Mouse (Mus musculus): ENCODE measurements at regions not wholly inside any gene's neighbourhood (a gene's known extent, or its start where the extent isn't known, plus 50 kb on each side); places are given as distances from the start of the nearest gene placed in this dataset.

- Histone ChIP-seq H3K9ac (replicated peaks) (no peak overlapping the region), H3K27me3 (ENCODE audit: control insufficient read depth, insufficient read depth, low read length) (no peaks in the 10 kb centered on the region), H3K4me1 (replicated peaks; ENCODE audit: control insufficient read depth in 2 of 2, insufficient read depth in 2 of 2, low read length in 1 of 2) (no peaks in the 10 kb centered on the region), H3K27ac (no peak overlapping the region), H3K4me2 (ENCODE audit: low read depth) (no peak overlapping the region), H3K9me3 (ENCODE audit: control insufficient read depth, low read length) (no peaks in the 10 kb centered on the region), H3K36me3 (replicated peaks; ENCODE audit: control insufficient read depth, insufficient read depth, low read depth) (no peaks in the 10 kb centered on the region), H3K4me3 (ENCODE audit: insufficient read depth in 1 of 2, low read depth in 2 of 2, low read length in 2 of 2) (no peak overlapping the region)
- DNase-seq (ENCODE audit: low read depth in 3 of 3, low spot score in 3 of 3) = no peak
- TF ChIP-seq EP300 (IDR thresholded peaks at IDR 0.05; ENCODE audit: low read depth) (no peak), CTCF (IDR thresholded peaks at IDR 0.05; ENCODE audit: low read depth) (no peak)
- 62% methylated on average over 7 of the region's 7 CpGs for WGBS (ENCODE audit: insufficient replicate concordance)
- no peak for ATAC-seq (ENCODE audit: insufficient read depth)
Measured at GRCm38 (mm10) chr19:32969213-32969776, 212.0 kb downstream of the Pten start.

- DNase-seq (ENCODE audit: low read depth in 3 of 3, low spot score in 3 of 3) = no peak
- no peak for TF ChIP-seq EP300 (IDR thresholded peaks at IDR 0.05; ENCODE audit: low read depth)
- TF ChIP-seq CTCF (IDR thresholded peaks at IDR 0.05; ENCODE audit: low read depth) = no peak
- Histone ChIP-seq H3K9ac (replicated peaks) (no peak overlapping the region), H3K36me3 (replicated peaks; ENCODE audit: control insufficient read depth, insufficient read depth, low read depth) (no peaks in the 10 kb centered on the region), H3K9me3 (ENCODE audit: control insufficient read depth, low read length) (no peaks in the 10 kb centered on the region), H3K27ac (no peak overlapping the region), H3K4me2 (ENCODE audit: low read depth) (no peak overlapping the region), H3K4me3 (ENCODE audit: insufficient read depth in 1 of 2, low read depth in 2 of 2, low read length in 2 of 2) (no peak overlapping the region), H3K4me1 (replicated peaks; ENCODE audit: control insufficient read depth in 2 of 2, insufficient read depth in 2 of 2, low read length in 1 of 2) (no peaks in the 10 kb centered on the region), H3K27me3 (ENCODE audit: control insufficient read depth, insufficient read depth, low read length) (no peaks in the 10 kb centered on the region)
- 25% methylated on average over 6 of the region's 6 CpGs for WGBS (ENCODE audit: insufficient replicate concordance)
- no peak for ATAC-seq (ENCODE audit: insufficient read depth)
Measured at GRCm38 (mm10) chr19:32972116-32972515, 214.8 kb downstream of the Pten start.

GRCm38 (mm10) chr19:32973130-32973529 is 215.8 kb downstream of the Pten start:
- Histone ChIP-seq H3K27me3 (ENCODE audit: control insufficient read depth, insufficient read depth, low read length) (no peaks in the 10 kb centered on the region), H3K27ac (no peak overlapping the region), H3K36me3 (replicated peaks; ENCODE audit: control insufficient read depth, insufficient read depth, low read depth) (no peaks in the 10 kb centered on the region), H3K9ac (replicated peaks) (no peak overlapping the region), H3K4me2 (ENCODE audit: low read depth) (no peak overlapping the region), H3K9me3 (ENCODE audit: control insufficient read depth, low read length) (no peaks in the 10 kb centered on the region), H3K4me3 (ENCODE audit: insufficient read depth in 1 of 2, low read depth in 2 of 2, low read length in 2 of 2) (no peak overlapping the region), H3K4me1 (replicated peaks; ENCODE audit: control insufficient read depth in 2 of 2, insufficient read depth in 2 of 2, low read length in 1 of 2) (no peaks in the 10 kb centered on the region)
- ATAC-seq (ENCODE audit: insufficient read depth) (no peak), DNase-seq (ENCODE audit: low read depth in 3 of 3, low spot score in 3 of 3) (no peak)
- WGBS (ENCODE audit: insufficient replicate concordance) = 43% methylated on average over 3 of the region's 3 CpGs
- TF ChIP-seq EP300 (IDR thresholded peaks at IDR 0.05; ENCODE audit: low read depth) (no peak), CTCF (IDR thresholded peaks at IDR 0.05; ENCODE audit: low read depth) (no peak)

- TF ChIP-seq CTCF (IDR thresholded peaks at IDR 0.05; ENCODE audit: low read depth) = no peak
- TF ChIP-seq EP300 (IDR thresholded peaks at IDR 0.05; ENCODE audit: low read depth) = no peak
- H3K4me1 ChIP-seq (replicated peaks; ENCODE audit: control insufficient read depth in 2 of 2, insufficient read depth in 2 of 2, low read length in 1 of 2) = no peaks in the 10 kb centered on the region
- 69% methylated on average over 4 of the region's 4 CpGs for WGBS (ENCODE audit: insufficient replicate concordance)
Measured at GRCm38 (mm10) chr19:32974778-32975240, 217.5 kb downstream of the Pten start.

GRCm38 (mm10) chr19:32975303-32975702 is 218.0 kb downstream of the Pten start:
- no peaks in the 10 kb centered on the region for H3K4me1 ChIP-seq (replicated peaks; ENCODE audit: control insufficient read depth in 2 of 2, insufficient read depth in 2 of 2, low read length in 1 of 2)
- no peak overlapping the region for H3K9ac ChIP-seq (replicated peaks)
- no peak overlapping the region for H3K4me2 ChIP-seq (ENCODE audit: low read depth)
- DNase-seq (ENCODE audit: low read depth in 3 of 3, low spot score in 3 of 3) = no peak
- WGBS (ENCODE audit: insufficient replicate concordance) = 65% methylated on average over 5 of the region's 5 CpGs
- H3K4me3 ChIP-seq (ENCODE audit: insufficient read depth in 1 of 2, low read depth in 2 of 2, low read length in 2 of 2) = no peak overlapping the region
- no peak overlapping the region for H3K27ac ChIP-seq
- ATAC-seq (ENCODE audit: insufficient read depth) = no peak
- no peaks in the 10 kb centered on the region for H3K36me3 ChIP-seq (replicated peaks; ENCODE audit: control insufficient read depth, insufficient read depth, low read depth)
- no peaks in the 10 kb centered on the region for H3K9me3 ChIP-seq (ENCODE audit: control insufficient read depth, low read length)
- no peaks in the 10 kb centered on the region for H3K27me3 ChIP-seq (ENCODE audit: control insufficient read depth, insufficient read depth, low read length)
- TF ChIP-seq EP300 (IDR thresholded peaks at IDR 0.05; ENCODE audit: low read depth) (no peak), CTCF (IDR thresholded peaks at IDR 0.05; ENCODE audit: low read depth) (no peak)

More at GRCm38 (mm10) chr19:32974778-32975240, 217.5 kb downstream of the Pten start:
- H3K9ac ChIP-seq (replicated peaks) = no peak overlapping the region
- DNase-seq (ENCODE audit: low read depth in 3 of 3, low spot score in 3 of 3) = no peak
- H3K36me3 ChIP-seq (replicated peaks; ENCODE audit: control insufficient read depth, insufficient read depth, low read depth) = no peaks in the 10 kb centered on the region
- no peak overlapping the region for H3K4me3 ChIP-seq (ENCODE audit: insufficient read depth in 1 of 2, low read depth in 2 of 2, low read length in 2 of 2)
- H3K9me3 ChIP-seq (ENCODE audit: control insufficient read depth, low read length) = no peaks in the 10 kb centered on the region
- H3K27me3 ChIP-seq (ENCODE audit: control insufficient read depth, insufficient read depth, low read length) = no peaks in the 10 kb centered on the region
- no peak overlapping the region for H3K27ac ChIP-seq
- no peak overlapping the region for H3K4me2 ChIP-seq (ENCODE audit: low read depth)
- no peak for ATAC-seq (ENCODE audit: insufficient read depth)

Data from liver, embryonic 14.5 days (tissue).